Mouse (Mus musculus): ENCODE results near the gene Vps26b. TPM values are rescaled to one million over a fixed set of nuclear protein-coding genes. Genes with fewer than 3 reads are reported as not detected.

Vps26b gene
- 89.6 and 92.2 TPM in 2 replicates for polyA plus RNA-seq (2015; fragmentation: Nextera tagmentation; extraction: Ambion mirVana)

DNA sequence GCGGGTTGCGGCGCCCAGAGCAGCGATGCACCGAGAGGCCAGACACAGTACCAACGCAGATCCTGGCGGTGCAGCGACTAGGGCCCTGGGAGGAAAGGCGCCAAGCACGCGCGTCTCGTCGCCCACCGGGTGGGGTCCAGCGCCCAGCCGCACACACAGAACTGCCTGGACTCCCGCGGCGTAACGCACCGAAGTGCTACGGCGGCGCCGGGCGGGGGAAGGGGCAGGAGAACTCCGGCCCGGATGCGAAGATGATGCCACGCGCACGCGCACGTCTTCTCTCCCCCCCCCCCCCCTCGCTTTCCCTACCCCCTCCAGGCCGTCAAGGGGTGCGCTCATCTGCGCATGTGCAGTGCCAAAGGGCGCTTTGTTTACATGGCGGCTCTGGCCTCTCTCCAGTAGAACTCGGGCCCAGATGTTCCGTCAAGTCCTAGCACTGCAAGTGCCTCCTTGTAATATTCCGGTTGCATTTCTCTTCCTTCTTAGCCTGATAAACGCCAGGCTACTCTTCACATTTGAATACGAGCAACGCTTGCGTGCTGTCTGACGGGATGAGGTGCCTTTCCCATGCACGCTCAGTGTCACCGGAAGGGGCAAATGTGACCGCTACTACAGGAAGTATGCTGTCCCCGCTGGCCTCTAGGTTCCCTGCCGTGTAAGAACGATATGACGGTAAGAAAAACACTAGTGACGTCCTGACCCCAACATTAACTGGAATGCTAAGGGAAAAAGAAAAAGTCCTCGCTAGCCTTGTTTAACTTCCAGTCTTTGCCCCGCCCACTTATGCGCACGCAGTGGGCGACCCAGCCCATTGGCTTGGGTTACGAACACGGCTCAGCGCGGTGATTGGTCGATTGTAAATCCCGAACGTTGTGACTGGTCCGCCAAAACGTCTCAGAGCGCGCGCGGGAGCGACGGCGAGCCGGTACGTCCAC, at the start of gene Vps26b, which contains the start of gene Ncapd3:
TSS of gene Vps26b (minus strand) at position 238 of the 935 bp plus-strand sequence.
TSS of gene Ncapd3 (plus strand) at position 348 of the 935 bp plus-strand sequence.
- no peaks in the 10 kb centered on the region for H3K27me3 ChIP-seq (replicated peaks)
- WGBS: under 1% methylated on average over 75 of the region's 80 CpGs
- ATAC-seq (replicated peaks): peak; percentile 95
- H3K27ac ChIP-seq: peak within 1 kb of the TSS; percentile 94
- H3K9ac ChIP-seq: peak within 1 kb of the TSS; percentile 98
- no peaks in the 10 kb centered on the region for H3K9me3 ChIP-seq
- peak within 1 kb of the TSS; percentile 72 for H3K4me2 ChIP-seq
- peak within 1 kb of the TSS; percentile 97 for H3K4me3 ChIP-seq
- peaks cover 52% of the 10 kb centered on the region for H3K4me1 ChIP-seq
- H3K36me3 ChIP-seq (replicated peaks): no peaks in the 10 kb centered on the region

DNA sequence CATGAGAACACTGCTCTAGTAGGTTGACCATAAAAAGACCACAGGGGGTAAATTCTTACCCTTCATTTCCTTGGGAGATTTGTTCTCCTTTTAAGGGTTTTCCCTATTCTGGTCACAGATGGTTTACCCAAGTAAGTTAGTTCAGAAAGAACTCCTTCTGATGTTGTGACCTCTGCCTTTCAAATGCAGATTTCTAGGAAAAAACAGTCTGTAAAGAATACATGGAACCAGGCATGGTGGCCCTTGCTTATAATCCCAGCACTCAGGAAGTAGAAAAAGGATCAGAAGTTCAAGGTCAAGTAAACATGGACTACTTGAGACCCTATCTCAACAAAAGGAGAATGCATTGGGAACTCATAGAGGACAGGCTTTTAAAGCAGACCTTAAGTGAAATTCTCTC, 45.9 kb upstream of the Vps26b start:
- no peak overlapping the region for H3K4me3 ChIP-seq
- no peak overlapping the region for H3K27ac ChIP-seq
- H3K4me1 ChIP-seq: no peaks in the 10 kb centered on the region
- no peaks in the 10 kb centered on the region for H3K9me3 ChIP-seq
- H3K9ac ChIP-seq: no peak overlapping the region
- H3K4me2 ChIP-seq: no peak overlapping the region
- peaks cover 21% of the 10 kb centered on the region for H3K36me3 ChIP-seq (replicated peaks)
- H3K27me3 ChIP-seq (replicated peaks): no peaks in the 10 kb centered on the region
- no peak for ATAC-seq (replicated peaks)

- Histone ChIP-seq H3K9me3 (no peaks in the 10 kb centered on the region), H3K9ac (no peak overlapping the region), H3K4me1 (no peaks in the 10 kb centered on the region), H3K36me3 (replicated peaks) (peaks cover 32% of the 10 kb centered on the region), H3K4me3 (no peak overlapping the region), H3K27ac (no peak overlapping the region), H3K4me2 (no peak overlapping the region), H3K27me3 (replicated peaks) (no peaks in the 10 kb centered on the region)
- 84% methylated on average over 1 of the region's 1 CpGs for WGBS
- ATAC-seq (replicated peaks): no peak
These were observed 44.8 kb upstream of the Vps26b start for GRCm38 (mm10) chr9:27074677-27075076.

DNA sequence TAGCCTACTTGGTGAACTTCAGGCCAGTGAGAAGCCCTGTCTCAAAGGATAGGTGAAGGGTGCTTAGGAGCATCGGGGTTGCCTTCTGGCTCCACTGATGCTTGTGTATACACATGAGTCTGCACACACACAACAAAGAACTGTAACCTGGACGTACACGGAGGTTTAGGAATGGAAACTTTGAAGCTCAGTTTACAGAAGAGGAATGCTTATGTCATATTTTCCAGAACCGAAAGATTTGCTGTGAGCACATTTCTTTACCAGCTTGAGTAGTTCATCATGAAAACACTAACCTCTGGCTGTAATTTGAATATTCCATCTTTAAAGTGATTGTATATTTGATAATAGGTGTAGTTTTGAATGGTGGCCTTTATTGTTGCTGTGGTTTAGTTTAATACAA, 41.0 kb upstream of the Vps26b start:
- H3K9me3 ChIP-seq: no peaks in the 10 kb centered on the region
- ATAC-seq (replicated peaks): no peak
- no peak overlapping the region for H3K4me2 ChIP-seq
- 90% methylated on average over 4 of the region's 4 CpGs for WGBS
- no peak overlapping the region for H3K27ac ChIP-seq
- H3K4me1 ChIP-seq: no peaks in the 10 kb centered on the region
- H3K4me3 ChIP-seq: no peak overlapping the region
- no peak overlapping the region for H3K9ac ChIP-seq
- H3K36me3 ChIP-seq (replicated peaks): peaks cover 45% of the 10 kb centered on the region
- H3K27me3 ChIP-seq (replicated peaks): no peaks in the 10 kb centered on the region

GRCm38 (mm10) chr9:27058341-27058740, 28.5 kb upstream of the Vps26b start:
- H3K4me3 ChIP-seq: no peak overlapping the region
- H3K27me3 ChIP-seq (replicated peaks): no peaks in the 10 kb centered on the region
- H3K9me3 ChIP-seq: no peaks in the 10 kb centered on the region
- no peak overlapping the region for H3K9ac ChIP-seq
- peaks cover 52% of the 10 kb centered on the region for H3K36me3 ChIP-seq (replicated peaks)
- WGBS: 96% methylated on average over 5 of the region's 5 CpGs
- ATAC-seq (replicated peaks): no peak
- H3K27ac ChIP-seq: no peak overlapping the region
- H3K4me1 ChIP-seq: no peaks in the 10 kb centered on the region
- no peak overlapping the region for H3K4me2 ChIP-seq

- H3K27me3 ChIP-seq (replicated peaks): no peaks in the 10 kb centered on the region
- no peak overlapping the region for H3K27ac ChIP-seq
- no peak overlapping the region for H3K4me3 ChIP-seq
- H3K4me1 ChIP-seq: no peaks in the 10 kb centered on the region
- H3K9ac ChIP-seq: no peak overlapping the region
- ATAC-seq (replicated peaks): no peak
- no peak overlapping the region for H3K4me2 ChIP-seq
- H3K9me3 ChIP-seq: no peaks in the 10 kb centered on the region
- peaks cover 62% of the 10 kb centered on the region; the same call in 1 of the 2 replicates for H3K36me3 ChIP-seq (replicated peaks)
- 95% methylated on average over 2 of the region's 2 CpGs for WGBS
These were observed 19.6 kb upstream of the Vps26b start for GRCm38 (mm10) chr9:27049492-27049891.

DNA sequence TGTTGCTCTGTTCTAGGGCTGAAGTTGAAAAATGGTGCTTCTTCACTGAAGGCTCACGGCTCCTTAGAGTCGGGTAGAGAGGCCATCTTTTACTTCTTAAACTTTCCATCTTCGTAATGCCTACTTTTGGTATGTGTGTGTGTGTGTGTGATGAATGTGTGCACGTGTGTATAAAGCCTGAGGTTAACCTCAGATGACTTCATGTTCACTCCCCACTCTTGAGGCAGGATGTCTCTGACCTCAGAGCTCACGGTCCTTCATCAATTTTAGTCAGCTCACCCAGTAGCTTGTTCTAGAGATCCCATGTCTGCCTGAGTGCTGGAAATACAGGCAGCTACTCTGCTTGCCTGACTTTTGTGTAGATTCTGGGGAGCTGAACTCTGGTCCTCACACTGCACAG, 14.0 kb upstream of the Vps26b start:
- Histone ChIP-seq H3K4me3 (no peak overlapping the region), H3K36me3 (replicated peaks) (peaks cover 64% of the 10 kb centered on the region), H3K27me3 (replicated peaks) (no peaks in the 10 kb centered on the region), H3K4me2 (no peak overlapping the region), H3K27ac (no peak overlapping the region), H3K9ac (no peak overlapping the region), H3K4me1 (no peaks in the 10 kb centered on the region), H3K9me3 (no peaks in the 10 kb centered on the region)
- 92% methylated on average over 5 of the region's 5 CpGs for WGBS
- no peak for ATAC-seq (replicated peaks)

GRCm38 (mm10) chr9:27030763-27031100, 867 bp upstream of the Vps26b start:
- 0% methylated on average over 17 of the region's 17 CpGs for WGBS
- Histone ChIP-seq H3K36me3 (replicated peaks) (no peaks in the 10 kb centered on the region), H3K4me2 (peak overlapping the region; percentile 72), H3K9ac (peak overlapping the region; percentile 48), H3K4me3 (peak overlapping the region; percentile 97), H3K4me1 (peaks cover 48% of the 10 kb centered on the region), H3K27ac (peak overlapping the region; percentile 31; the same call in 1 of the 2 replicates), H3K27me3 (replicated peaks) (no peaks in the 10 kb centered on the region), H3K9me3 (no peaks in the 10 kb centered on the region)
- ATAC-seq (replicated peaks): peak; percentile 60

GRCm38 (mm10) chr9:27029022-27029827, 640 bp downstream of the Vps26b start:
- H3K4me3 ChIP-seq: peak overlapping the region; percentile 97
- no peaks in the 10 kb centered on the region for H3K36me3 ChIP-seq (replicated peaks)

DNA sequence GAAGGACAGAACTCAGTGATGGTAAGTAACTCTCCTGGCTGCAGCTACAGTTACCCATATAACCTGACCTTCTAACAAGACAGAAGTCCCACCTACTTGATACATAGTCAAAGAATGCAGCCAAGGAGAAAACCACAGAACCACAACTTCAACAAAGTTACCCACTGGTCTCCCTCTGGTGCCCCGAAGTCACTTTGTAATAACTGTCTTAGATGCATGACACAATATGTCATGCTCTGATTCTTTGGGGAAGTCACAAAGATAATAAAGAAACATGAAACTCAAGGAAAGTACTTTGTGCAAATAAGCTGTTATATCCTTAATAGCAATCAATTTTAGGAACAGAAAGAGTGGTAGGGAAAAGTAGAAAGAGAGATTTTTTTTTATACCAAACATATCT, 3.2 kb downstream of the Vps26b start:
- no peak for ATAC-seq (replicated peaks)
- Histone ChIP-seq H3K27me3 (replicated peaks) (no peaks in the 10 kb centered on the region), H3K4me3 (no peak overlapping the region), H3K27ac (no peak overlapping the region), H3K4me1 (peaks cover 52% of the 10 kb centered on the region), H3K4me2 (peak overlapping the region; percentile 58), H3K9me3 (no peaks in the 10 kb centered on the region), H3K36me3 (replicated peaks) (no peaks in the 10 kb centered on the region), H3K9ac (no peak overlapping the region)
- WGBS: 81% methylated on average over 1 of the region's 1 CpGs

More at GRCm38 (mm10) chr9:27029022-27029827, 640 bp downstream of the Vps26b start:
- Histone ChIP-seq H3K27me3 (replicated peaks) (no peaks in the 10 kb centered on the region), H3K27ac (peak overlapping the region; percentile 94), H3K4me1 (peaks cover 56% of the 10 kb centered on the region), H3K4me2 (peak overlapping the region; percentile 58), H3K9ac (peak overlapping the region; percentile 98), H3K9me3 (no peaks in the 10 kb centered on the region)
- ATAC-seq (replicated peaks): peak; percentile 59
- WGBS: under 1% methylated on average over 52 of the region's 52 CpGs

- Histone ChIP-seq H3K4me3 (no peak overlapping the region), H3K4me1 (peaks cover 41% of the 10 kb centered on the region), H3K9me3 (no peaks in the 10 kb centered on the region), H3K4me2 (no peak overlapping the region), H3K27ac (no peak overlapping the region), H3K9ac (no peak overlapping the region), H3K36me3 (replicated peaks) (no peaks in the 10 kb centered on the region; the same call in 1 of the 2 replicates), H3K27me3 (replicated peaks) (no peaks in the 10 kb centered on the region)
- ATAC-seq (replicated peaks): no peak
- WGBS: 87% methylated on average over 4 of the region's 4 CpGs
These were observed 6.2 kb downstream of the Vps26b start for GRCm38 (mm10) chr9:27023681-27024080.

- no peaks in the 10 kb centered on the region for H3K9me3 ChIP-seq
- no peak overlapping the region for H3K27ac ChIP-seq
- no peak for ATAC-seq (replicated peaks)
- no peak overlapping the region for H3K4me3 ChIP-seq
- no peak overlapping the region for H3K4me2 ChIP-seq
- peaks cover 39% of the 10 kb centered on the region for H3K36me3 ChIP-seq (replicated peaks)
- H3K9ac ChIP-seq: no peak overlapping the region
- WGBS: 94% methylated on average over 10 of the region's 10 CpGs
- H3K4me1 ChIP-seq: 0 out of 2 replicates have a peak, but pooled peaks cover 4% of the 10 kb centered on the region
- no peaks in the 10 kb centered on the region for H3K27me3 ChIP-seq (replicated peaks)
These were observed 10.9 kb downstream of the Vps26b start for GRCm38 (mm10) chr9:27018961-27019360.
